Mouse (Mus musculus): ENCODE results near the gene Zfp821. TPM values are rescaled to one million over a fixed set of nuclear protein-coding genes. Genes with fewer than 3 reads are reported as not detected.

Zfp821 gene
- polyA plus RNA-seq, 1 experiment from 2014 or later: 15.3 TPM

Other genes with a start within 250 kb of the Zfp821 start
- not detected in 3 replicates for gene Pmfbp1, start 211.5 kb upstream of the Zfp821 start, polyA plus RNA-seq (2018)
- 29.7 to 48.5 TPM (median 41.9 TPM) in 3 replicates for gene Dhx38, start 139.7 kb upstream of the Zfp821 start, polyA plus RNA-seq (2018)
- 7.9 to 15.1 TPM (median 9.1 TPM) in 3 replicates for gene Txnl4b, start 139.7 kb upstream of the Zfp821 start, polyA plus RNA-seq (2018)
- 0.70 to 2.3 TPM (median 1.1 TPM) in 3 replicates for gene Hp, start 126.4 kb upstream of the Zfp821 start, polyA plus RNA-seq (2018)
- 4.3 to 14.5 TPM (median 6.6 TPM) in 3 replicates for gene Dhodh, start 96.9 kb upstream of the Zfp821 start, polyA plus RNA-seq (2018)
- 0.07 to 0.17 TPM (median 0.11 TPM) in 3 replicates for gene Pkd1l3, start 91.0 kb upstream of the Zfp821 start, polyA plus RNA-seq (2018)
- gene Ist1, start 12.3 kb upstream of the Zfp821 start, polyA plus RNA-seq (2018): 79.1 to 112 TPM (median 87.3 TPM) in 3 replicates
- 15.8 to 17.7 TPM (median 17.0 TPM) in 3 replicates for gene Atxn1l, start 32.2 kb downstream of the Zfp821 start, polyA plus RNA-seq (2018)
- 80.1 to 112 TPM (median 80.8 TPM) in 3 replicates for gene Ap1g1, start 73.0 kb downstream of the Zfp821 start, polyA plus RNA-seq (2018)
- gene Phlpp2, start 163.0 kb downstream of the Zfp821 start, polyA plus RNA-seq (2018): 2.0 to 3.3 TPM (median 2.8 TPM) in 3 replicates